Mouse (Mus musculus) bone marrow, adult 2 months (tissue): ENCODE data around the gene Angptl6.

ENCODE experiments used
- CTCF ChIP-seq: fragments of 200-500 bp; IDR thresholded peaks from 2 replicates; pipeline ENCODE4 v1.5.1; 2011; ENCODE audit warnings: low read length, control low read depth; ENCODE audit not compliant: control insufficient read depth, insufficient read depth
- POLR2A ChIP-seq: fragments of 200-500 bp; IDR thresholded peaks from 2 replicates; pipeline ENCODE4 v1.6.1; 2011; ENCODE audit warnings: low read depth, mild to moderate bottlenecking, control low read depth, low read length, borderline replicate concordance; ENCODE audit not compliant: control insufficient read depth

DNA sequence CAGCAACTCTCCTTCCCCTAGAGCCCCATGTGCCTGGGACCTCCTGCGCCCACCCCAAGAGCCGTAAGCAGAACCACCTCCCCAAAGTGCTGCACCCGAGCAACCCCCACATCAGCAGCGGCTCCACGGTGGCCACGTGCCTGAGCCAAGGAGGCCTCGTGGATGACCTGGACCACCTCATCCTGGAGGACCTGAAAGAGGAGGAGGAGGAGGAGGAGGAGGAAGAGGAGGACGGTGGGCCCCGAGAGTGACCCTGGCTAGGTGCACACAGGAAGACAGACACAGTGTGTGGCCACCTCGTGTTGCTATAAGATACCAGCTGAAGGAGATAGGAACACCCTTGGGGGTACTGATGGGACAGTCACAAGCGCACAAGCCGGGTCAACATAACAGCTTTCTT, 6.0 kb downstream of the Angptl6 start:
- TF ChIP-seq CTCF (no peak), POLR2A (no peak)
